Mouse (Mus musculus) ovary, postnatal 10 days (tissue): Measurements from ENCODE around the gene Arsa.
A peak's percentile ranks its signal among the peaks of the same experiment; 100 is the strongest.
"Not testable (repeated sequence)": the region's sequence is repeated elsewhere in the genome, so short reads cannot be mapped to it uniquely, and the experiment has no call there.

Experiments
- DNase-seq: peaks from one replicate; pipeline ENCODE4 v3.0.0; 2022; ENCODE audit warnings: low spot score

Gene Arsa

DNA sequence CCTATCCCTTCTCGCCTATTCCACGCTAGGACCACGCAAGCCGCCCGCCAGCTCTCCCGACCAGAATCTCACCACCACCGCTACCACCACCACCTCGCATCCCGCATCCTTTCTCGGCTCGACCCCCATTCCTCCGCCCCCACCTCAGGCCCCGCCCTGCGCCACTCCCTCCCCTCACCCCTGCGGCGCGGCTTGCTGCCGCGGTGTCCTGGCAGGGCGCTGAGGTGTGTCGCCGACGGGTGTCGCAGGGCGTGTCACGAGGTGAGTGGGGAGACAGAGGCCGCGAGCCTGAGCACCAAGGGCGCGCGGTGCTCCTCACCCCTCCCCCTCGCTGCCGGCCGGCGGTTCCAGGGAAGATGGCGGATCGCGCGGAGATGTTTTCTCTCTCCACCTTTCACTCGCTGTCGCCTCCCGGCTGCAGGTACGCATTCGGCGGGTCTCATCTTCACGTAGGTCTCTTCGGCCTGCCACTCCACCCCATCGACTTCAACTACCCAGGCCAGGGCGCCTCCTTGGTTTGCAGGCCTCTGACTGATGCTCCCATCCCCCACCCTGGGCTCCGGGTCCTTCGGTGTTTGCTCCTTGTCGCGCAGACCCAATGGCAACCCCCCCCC, 23.3 kb downstream of the Arsa start, which contains the start of gene Mapk8ip2:
Gene Mapk8ip2, plus strand, starts transcription at position 49 of the 614 bp plus-strand sequence.
- no peak for DNase-seq

DNA sequence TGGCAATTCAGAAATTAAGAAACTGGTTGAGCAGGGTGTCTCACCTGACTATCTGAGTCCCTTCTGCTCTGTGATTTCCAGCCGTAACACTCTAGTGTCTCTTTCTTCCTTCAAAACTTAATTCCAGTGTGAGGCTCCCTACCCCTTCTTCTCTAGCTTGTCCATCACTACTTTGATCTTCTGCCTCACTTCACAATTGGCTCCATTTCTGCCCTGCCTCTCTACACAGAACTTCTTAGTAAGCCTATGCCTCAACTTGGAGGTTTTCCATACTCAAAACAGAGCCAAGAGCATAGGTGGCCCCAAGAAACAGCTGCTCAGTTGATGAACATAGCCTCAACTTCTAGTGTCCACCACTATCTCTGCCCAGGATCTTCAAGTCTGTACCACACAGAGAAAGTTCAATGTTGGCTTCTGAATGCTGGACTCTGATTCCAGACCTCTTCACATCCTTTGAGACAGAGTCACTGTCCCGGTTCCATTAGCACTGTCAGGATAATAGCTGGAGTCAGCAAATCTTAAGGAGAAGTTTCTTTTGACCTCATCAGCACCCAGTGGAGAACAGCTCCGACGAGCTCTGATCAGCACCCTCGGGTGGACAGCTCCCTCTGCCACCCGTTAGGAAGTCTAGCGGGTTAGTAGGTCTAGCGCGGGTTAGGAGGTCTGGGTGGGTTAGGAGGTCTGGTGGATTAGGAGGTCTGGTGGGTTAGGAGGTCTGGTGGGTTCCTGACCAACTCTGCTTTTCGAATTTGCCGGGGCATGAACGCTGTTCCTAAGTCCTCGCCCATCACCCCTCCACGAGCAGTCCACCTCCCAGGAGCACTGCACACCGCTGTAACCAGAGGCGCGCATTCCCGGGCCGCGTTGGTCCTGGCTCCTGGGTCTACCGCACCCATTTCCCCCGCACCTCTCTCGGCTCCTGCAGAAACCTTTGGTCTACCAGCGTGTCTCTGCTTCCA, 24.0 kb downstream of the Arsa start:
- DNase-seq = peak; percentile 62

DNA sequence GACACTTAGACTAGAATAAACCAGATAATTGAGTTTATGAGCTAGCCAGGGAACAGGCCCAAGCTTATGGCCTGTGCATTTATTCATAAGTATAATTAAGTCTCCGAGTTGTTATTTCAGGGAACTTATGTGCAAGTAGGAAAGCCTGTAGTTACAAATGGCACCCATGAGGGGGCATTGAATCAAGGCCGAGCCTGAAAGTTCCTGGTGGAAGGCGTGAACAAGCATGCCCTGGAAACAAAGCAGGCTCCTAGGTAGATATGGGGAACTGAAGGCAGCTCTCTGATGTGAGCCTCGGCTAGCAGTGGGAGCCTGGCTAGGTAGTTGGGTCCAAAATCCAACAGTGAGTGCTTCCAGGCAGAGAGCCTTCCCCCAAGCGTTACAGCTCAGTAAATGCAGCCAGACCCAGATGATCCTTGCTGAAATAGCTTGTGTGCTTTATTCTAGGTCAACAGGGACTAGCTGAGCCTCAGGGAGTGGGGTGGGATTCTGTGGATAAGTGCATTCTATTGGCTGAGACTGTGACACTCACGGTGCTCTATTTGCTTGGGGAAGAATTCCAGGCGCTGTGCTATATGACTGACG, 34.6 kb downstream of the Arsa start:
- no peak for DNase-seq

DNA sequence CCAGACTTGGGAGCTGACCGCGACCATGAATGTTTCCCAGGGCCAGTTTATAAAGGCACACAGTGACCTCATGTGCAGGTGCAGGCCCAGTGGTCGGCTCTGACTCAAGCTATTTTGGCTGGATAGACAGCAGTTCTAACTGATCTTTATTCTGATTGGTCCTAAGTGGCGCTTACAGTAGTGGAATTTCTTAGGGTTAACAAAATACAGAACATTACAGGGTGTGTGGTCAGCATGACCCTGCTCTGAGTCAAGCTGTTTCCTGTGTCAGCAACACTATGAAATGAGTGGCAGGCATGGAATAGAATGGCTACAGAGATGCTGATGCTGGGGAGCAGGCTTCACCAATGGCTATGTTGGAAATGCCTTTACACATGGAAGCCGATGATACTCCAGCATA, 41.3 kb downstream of the Arsa start:
- DNase-seq = no peak

DNA sequence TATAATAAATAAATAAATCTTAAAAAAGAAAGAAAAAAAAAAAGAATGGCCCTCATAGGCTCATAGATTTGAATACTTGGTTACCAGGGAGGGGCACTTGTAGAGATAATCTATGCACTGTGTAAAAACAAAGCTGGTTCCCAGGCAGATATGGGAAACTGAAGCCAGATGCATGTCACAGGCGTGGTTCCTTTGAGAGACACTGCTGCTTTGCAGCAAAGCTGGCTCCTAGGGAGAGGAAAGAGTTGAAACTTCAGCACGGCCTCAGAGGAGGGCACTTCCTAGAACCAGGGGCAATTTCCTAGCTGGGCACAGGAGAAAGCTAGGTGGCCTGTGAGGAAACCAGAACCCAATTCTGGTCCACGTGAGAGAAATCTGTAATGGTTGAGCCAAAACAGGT, 43.1 kb downstream of the Arsa start:
- DNase-seq = no peak

DNA sequence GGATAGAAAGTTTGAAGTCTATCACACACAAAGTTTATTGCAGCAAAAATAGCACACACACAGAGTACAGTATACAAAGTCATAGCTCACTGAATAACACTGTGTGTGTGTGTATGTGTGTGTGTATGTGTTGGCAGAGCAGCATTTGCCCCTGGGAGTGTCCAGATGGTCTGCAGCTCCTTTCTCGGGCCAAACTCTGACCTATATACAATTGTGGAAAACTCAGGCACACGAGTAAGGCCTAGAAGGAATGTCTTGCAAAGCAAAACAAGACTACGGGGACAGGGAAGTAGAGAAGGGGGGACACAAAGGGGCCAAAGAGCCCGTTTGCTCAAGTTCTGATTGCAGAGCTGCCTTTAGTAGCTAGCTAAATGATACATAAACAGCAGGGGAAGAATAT, 44.3 kb downstream of the Arsa start:
- no peak for DNase-seq

DNA sequence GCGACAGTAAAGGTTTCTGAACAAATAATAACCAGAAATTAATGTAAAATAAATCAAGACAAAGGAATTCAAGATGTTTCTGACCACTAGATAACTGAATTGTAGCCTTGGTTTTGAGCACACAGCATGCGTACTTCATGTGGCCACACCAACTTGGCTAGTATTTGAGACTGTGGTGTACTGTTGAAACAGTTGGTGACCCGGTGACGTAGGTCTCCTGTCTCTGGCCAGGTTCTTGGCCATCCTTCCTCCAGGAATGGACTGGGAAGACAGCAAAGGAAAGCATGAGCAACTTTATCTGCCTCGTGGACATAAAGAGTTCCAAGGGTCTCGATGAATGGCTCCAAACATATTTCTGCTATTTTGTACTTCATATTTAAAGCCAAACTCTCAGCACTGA, 45.4 kb downstream of the Arsa start:
- no peak for DNase-seq

DNA sequence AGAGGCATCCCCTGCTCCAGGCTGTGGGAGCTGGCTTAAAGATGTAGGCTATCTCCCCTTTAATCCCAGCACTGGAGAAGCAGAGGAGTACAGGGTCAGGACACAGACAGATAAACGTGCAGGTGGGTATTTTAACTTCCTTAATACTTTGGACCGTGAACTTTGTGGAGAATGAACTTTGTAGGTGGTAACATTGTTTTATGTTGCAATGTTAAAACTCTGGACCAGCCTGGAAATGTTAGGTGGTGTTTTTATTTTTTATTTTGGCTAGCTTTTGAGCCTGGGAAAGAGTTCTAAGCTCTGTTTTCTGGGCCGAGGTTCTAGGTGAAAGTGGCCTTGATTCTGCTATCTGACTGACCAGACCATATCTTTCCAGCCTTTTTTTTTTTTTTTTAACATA, 46.0 kb downstream of the Arsa start:
- DNase-seq = no peak

DNA sequence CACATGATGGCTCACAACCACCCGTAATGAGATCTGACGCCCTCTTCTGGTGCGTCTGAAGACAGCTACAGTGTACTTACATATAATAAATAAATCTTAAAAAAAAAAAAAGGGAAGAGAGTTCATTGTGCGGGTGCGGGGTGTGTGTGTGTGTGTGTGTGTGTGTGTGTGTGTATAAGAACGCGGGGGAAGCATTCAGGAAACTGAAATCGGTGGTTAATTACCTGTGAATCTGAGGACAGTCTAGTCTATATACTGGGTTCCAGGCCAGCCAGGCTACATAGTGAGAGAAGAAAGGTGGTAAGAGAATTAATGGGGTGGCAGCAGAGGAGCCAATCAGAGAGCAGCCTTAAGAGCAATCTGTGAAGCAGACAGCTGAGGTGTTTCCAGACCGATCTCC, 46.5 kb downstream of the Arsa start:
- DNase-seq = not testable (repeated sequence)

DNA sequence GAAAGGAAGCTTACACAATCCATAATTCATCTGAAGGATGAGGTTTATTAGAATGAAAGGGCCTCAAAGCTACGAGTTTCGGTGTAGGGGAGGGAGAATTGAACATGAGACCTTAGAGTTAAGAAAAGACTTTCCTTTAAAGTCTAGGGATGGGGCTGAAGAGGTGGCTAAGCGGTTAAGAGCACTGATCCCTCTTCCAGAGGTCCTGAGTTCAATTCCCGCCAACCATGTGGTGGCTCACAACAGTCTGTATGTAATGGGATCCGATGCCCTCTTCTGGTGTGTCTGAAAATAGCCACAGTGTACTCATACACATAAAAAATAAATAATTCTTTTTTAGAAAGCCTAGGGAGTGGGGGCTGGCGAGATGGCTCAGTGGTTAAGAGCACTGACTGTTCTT, 46.9 kb downstream of the Arsa start:
- DNase-seq = no peak

DNA sequence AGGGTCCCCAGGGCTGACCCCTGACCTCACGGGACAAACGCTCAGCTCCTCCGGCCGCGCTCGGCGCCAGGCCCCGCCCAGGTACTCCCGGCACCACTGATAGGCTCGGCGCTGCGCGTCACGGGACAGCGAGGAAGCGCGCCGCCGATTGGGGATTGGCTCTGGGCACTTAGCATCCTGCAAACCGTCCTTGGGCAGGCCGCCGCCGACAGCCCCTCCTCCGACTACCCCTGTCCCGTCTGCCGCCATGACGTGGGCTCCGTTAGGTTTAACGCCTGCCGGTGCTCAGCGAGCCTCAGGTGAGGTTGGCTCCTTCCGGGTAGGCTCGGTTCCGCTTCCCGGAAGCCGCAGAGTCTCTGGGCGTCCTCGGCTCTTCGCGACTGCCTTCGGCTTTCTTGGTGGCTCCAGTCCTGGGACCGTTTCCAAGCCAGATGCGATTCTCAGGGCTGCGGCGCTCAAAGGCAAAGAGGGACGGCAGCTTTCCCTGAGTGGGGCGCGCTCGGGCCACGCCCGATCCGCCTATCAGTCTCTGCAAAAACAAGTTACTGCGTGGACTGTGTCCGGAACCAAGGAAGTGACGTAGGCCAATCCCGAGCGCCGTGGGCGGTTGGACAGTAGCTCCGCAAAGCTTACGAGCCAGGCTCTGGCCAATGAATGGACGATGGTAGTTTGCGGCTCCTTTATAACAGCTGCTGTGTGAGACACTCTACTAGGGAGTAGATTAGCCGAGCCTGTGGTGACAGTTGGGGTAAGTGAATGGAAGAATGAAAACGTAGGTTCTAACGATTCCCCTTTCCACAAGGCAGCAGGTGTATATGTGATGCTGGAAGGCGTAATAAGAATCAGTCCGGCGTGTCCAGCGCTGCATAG, 47.6 kb downstream of the Arsa start, which contains the start of the genes C730034F03Rik, Gm44502 and Chkb:
Gene C730034F03Rik, plus strand, starts transcription at position 238 of the 870 bp plus-strand sequence.
Gene Gm44502, minus strand, starts transcription at position 345 of the 870 bp plus-strand sequence.
Gene Chkb, minus strand, starts transcription at position 557 of the 870 bp plus-strand sequence.
- peak; percentile 75 for DNase-seq

DNA sequence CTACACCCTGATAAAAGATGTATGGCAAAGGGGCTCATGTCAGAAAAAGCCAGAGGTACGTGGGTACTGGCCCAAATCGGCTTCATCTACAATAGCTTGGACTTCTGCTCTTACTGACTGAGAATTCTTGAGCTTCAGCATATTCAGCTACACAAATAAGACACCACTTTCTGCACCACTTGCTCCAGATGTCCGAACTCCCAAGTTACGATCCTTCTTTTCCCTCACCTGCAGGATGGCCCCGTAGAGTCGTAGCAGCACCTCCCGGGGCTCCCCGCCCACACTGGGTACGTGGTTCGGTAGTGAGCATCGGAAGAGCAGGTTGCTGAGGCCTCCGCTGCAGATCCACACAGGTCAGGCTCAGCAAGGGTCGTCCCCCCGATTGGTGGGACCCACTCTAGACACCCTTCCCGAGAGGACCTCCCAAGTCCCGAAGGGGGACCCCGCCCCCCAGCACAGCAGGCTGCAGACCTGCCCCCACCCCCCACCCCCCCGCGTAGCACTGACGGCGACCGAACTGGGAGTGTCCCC, 48.3 kb downstream of the Arsa start:
- DNase-seq = no peak

DNA sequence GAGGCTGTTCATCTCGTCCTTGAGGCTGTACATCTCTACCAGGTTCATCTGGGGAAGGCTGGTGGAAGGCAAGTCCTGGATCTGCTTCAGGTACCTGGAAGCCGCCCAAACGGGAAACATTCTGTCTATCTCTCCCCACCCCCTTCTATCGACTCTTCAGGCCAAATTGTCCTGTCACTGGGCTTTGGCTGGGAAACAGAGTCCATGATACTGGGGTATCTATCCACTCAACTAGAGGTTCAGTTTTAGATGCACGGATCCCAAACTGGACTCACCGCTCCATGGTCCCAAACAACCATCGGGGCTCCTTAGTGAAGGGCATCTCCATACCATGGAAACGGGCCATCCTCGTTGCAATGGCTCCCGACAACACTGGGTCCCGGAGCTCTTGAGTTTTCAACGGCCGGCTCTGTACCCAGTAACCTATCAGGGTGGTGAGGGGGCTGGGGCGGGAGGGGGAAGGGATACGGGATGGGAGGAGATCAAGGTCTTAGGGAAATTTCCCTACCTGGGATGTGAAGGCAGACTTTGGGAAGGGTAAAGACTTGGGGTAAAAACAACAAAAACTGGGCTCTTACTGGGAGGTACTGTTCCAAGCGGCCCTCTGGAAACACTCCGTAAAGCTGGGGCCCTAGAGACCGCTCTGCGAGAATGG, 49.0 kb downstream of the Arsa start:
- DNase-seq = no peak

DNA sequence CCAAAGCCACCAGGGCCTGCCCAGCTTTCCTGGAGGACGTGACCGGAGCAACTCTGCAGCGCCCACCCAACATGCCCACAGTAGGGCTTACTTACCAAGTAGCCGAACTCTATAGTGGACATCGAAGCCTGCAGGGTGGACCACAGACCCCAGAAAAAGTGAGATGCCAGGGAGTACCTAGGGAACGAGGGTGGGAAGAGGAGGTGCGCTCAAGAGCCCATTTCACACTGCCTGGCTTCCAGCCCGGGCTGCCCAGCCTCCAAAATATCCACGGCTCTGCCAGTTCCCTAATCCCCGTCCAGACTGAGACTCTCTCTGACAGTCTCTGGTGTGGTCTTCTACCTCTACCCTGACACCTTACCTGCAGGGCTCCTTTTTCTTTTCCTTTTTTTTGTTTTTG, 50.5 kb downstream of the Arsa start:
- no peak for DNase-seq

DNA sequence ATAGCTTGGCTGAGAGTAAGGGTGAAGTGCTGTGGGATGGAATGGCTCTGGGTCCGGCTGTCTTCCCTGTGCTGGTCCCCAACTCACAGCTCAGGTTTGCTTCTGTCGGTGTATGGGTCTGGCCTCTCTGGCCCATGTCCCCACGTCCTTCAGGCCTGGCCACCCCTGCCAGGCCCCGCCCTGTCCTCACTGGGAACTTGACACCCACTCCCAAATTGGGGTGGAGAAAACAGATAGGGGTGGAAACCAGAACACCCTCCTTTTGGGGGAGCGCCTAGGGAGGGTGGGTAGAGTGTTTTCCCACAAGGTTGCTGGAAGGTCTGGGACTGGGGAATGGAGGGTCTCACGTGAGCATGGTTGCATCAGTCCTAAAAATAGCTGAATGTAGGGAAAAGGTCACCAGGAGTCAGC, 51.5 kb downstream of the Arsa start, which contains the start of gene Cpt1b:
Gene Cpt1b, minus strand, starts transcription at position 153 of the 411 bp plus-strand sequence.
- no peak for DNase-seq

DNA sequence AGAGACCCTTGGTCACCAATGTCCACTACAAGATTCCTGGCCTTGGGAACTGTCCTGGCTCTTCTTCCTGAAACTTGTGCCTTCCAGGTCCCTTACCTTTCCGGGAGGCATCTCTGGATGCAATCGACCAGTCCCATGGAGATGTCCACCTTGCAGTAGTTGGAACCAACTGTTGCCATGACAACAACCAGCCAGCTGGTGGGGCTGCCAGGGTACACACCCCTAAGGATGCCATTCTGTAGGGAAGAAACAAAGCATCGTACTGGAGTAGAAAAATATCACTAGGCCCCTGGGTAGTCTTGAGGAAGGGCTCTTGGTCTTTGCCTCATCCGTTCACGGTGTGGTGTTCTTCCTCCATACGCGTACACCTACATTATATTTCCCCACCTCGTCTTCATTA, 52.6 kb downstream of the Arsa start:
- no peak for DNase-seq
